In the genomic region with DNA sequence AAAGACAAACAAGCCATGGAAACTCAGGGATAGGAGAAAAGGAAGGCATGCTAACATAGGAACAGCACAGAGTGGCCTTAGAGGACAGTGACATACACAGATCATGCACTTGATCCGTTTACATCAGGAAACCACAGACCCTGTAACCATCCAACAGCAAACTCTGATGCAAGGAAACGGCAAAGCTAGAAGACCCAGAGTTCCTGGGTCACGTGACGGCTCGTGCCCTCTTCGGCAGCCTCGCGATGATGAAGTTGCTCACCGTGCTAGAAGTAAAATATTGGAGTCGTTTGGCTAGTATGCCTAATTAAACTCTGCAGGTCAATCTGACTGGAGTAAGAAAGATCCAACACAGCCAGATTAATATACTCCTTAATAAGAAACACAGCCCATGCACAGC, we compare ENCODE assay signal across 16 mouse cellular contexts. TPM values are rescaled to one million over a fixed set of nuclear protein-coding genes. Genes with fewer than 3 reads are reported as not detected.
A peak's percentile ranks its signal among the peaks of the same experiment; 100 is the strongest.
DNase-seq lines count a peak whose midpoint lies in the region; ATAC-seq lines count a peak whose summit lies in the region.
"Had no signal": no experiment of that assay in that cellular context is flagged by ENCODE, and none has a peak within 500 bp of the region (broad histone marks: within the 10 kb centered on the region; RNA-seq: fewer than 3 reads in every experiment).

No protein-coding gene starts in this region.

- H3K4me1 ChIP-seq in hindbrain, embryonic 16.5 days (ENCODE audit: control insufficient read depth, insufficient read depth, low read depth, low read length) = no peaks in the 10 kb centered on the region; the same call in 1 of the 2 replicates
- 0 out of 2 replicates have a peak, but pooled peaks cover 5% of the 10 kb centered on the region for H3K4me1 ChIP-seq in hindbrain, embryonic 10.5 days (replicated peaks)
- H3K4me1 ChIP-seq in heart, embryonic 11.5 days (ENCODE audit: control insufficient read depth, insufficient read depth, low read length) = peaks cover 2% of the 10 kb centered on the region; the same call in 1 of the 2 replicates

- H3K9ac ChIP-seq in hindbrain, embryonic 16.5 days (ENCODE audit: low read depth, low read length) = no peak overlapping the region
- no peak overlapping the region for H3K9ac ChIP-seq in heart, embryonic 11.5 days (ENCODE audit: low read depth, low read length)
- H3K9ac ChIP-seq: embryonic facial prominence, embryonic 15.5 days; kidney, embryonic 15.5 days; limb, embryonic 13.5 days; stomach, embryonic 15.5 days had no signal

- H3K9me3 ChIP-seq in hindbrain, embryonic 16.5 days (ENCODE audit: control insufficient read depth, low read length) = no peaks in the 10 kb centered on the region
- H3K9me3 ChIP-seq in hindbrain, embryonic 10.5 days = no peaks in the 10 kb centered on the region
- no peaks in the 10 kb centered on the region for H3K9me3 ChIP-seq in heart, embryonic 11.5 days (replicated peaks; ENCODE audit: control insufficient read depth, low read length)
- H3K9me3 ChIP-seq: embryonic facial prominence, embryonic 15.5 days; kidney, embryonic 15.5 days; limb, embryonic 13.5 days; stomach, embryonic 15.5 days had no signal

- no peak overlapping the region for H3K27ac ChIP-seq in hindbrain, embryonic 16.5 days (ENCODE audit: low read depth, low read length)
- H3K27ac ChIP-seq in hindbrain, embryonic 10.5 days = no peak overlapping the region
- H3K27ac ChIP-seq in heart, embryonic 11.5 days (ENCODE audit: low read depth, low read length) = no peak overlapping the region
- H3K27ac ChIP-seq: embryonic facial prominence, embryonic 15.5 days; kidney, embryonic 15.5 days; limb, embryonic 13.5 days; stomach, embryonic 15.5 days had no signal

- no peaks in the 10 kb centered on the region for H3K36me3 ChIP-seq in hindbrain, embryonic 16.5 days (ENCODE audit: control insufficient read depth, insufficient read depth, low read length)
- H3K36me3 ChIP-seq in hindbrain, embryonic 10.5 days = peaks cover 29% of the 10 kb centered on the region
- no peaks in the 10 kb centered on the region for H3K36me3 ChIP-seq in heart, embryonic 11.5 days (ENCODE audit: control insufficient read depth, insufficient read depth, low read length)
- H3K36me3 ChIP-seq: embryonic facial prominence, embryonic 15.5 days; limb, embryonic 13.5 days; stomach, embryonic 15.5 days had no signal

- no peak overlapping the region for H3K4me3 ChIP-seq in hindbrain, embryonic 16.5 days (ENCODE audit: low read length)
- no peak overlapping the region for H3K4me3 ChIP-seq in hindbrain, embryonic 10.5 days
- no peak overlapping the region for H3K4me3 ChIP-seq in heart, embryonic 11.5 days (ENCODE audit: low read depth, low read length)
- H3K4me3 ChIP-seq: embryonic facial prominence, embryonic 15.5 days; kidney, embryonic 15.5 days; limb, embryonic 13.5 days; myocyte; stomach, embryonic 15.5 days had no signal

- ATAC-seq in hindbrain, embryonic 16.5 days = peak; percentile 37; the same call in 1 of the 2 replicates
- ATAC-seq in common myeloid progenitor, adult 5-6 weeks (replicated peaks; ENCODE audit: low read depth, poor library complexity, severe bottlenecking) = peak; percentile 92
- peak; percentile 30 to 56; a peak in 1 of 4 replicates for ATAC-seq in hematopoietic stem cell, adult 5-6 weeks (replicated peaks in 1 of 2; ENCODE audit: insufficient read depth in 1 of 2, low FRiP score in 2 of 2, low TSS enrichment in 1 of 2, low read depth in 1 of 2, poor library complexity in 2 of 2, severe bottlenecking in 2 of 2)
- no peak for ATAC-seq in heart, embryonic 11.5 days (replicated peaks; ENCODE audit: insufficient number of reproducible peaks, low FRiP score, low TSS enrichment)

- WGBS in hindbrain, embryonic 16.5 days = 65% methylated on average over 10 of the region's 10 CpGs
- WGBS in hindbrain, embryonic 10.5 days = 93% methylated on average over 10 of the region's 10 CpGs
- 90% methylated on average over 10 of the region's 10 CpGs for WGBS in heart, embryonic 11.5 days (ENCODE audit: insufficient replicate concordance)

- peak overlapping the region; percentile 2; the same call in 1 of the 2 replicates for H3K4me2 ChIP-seq in hindbrain, embryonic 16.5 days (ENCODE audit: low read length)
- no peak overlapping the region for H3K4me2 ChIP-seq in heart, embryonic 11.5 days
- H3K4me2 ChIP-seq: embryonic facial prominence, embryonic 15.5 days; kidney, embryonic 15.5 days; stomach, embryonic 15.5 days had no signal

- intact Hi-C loops in left cerebral cortex, postnatal 25 days (cut with DNase I) = no loop called here

- no peaks in the 10 kb centered on the region for H3K27me3 ChIP-seq in hindbrain, embryonic 16.5 days (replicated peaks; ENCODE audit: control insufficient read depth, insufficient read depth, low read length)
- H3K27me3 ChIP-seq in hindbrain, embryonic 10.5 days (ENCODE audit: insufficient read depth, poor library complexity, severe bottlenecking) = no peaks in the 10 kb centered on the region
- no peaks in the 10 kb centered on the region for H3K27me3 ChIP-seq in heart, embryonic 11.5 days (ENCODE audit: control insufficient read depth, insufficient read depth, low read length)
- H3K27me3 ChIP-seq: CH12.LX; embryonic facial prominence, embryonic 15.5 days; kidney, embryonic 15.5 days; limb, embryonic 13.5 days; stomach, embryonic 15.5 days had no signal

- DNase-seq in hindbrain, embryonic 10.5 days (ENCODE audit: low spot score) = no peak
- DNase-seq in thymus, postnatal 0 days (ENCODE audit: low spot score) = peak; percentile 37
- DNase-seq in left cerebral cortex, postnatal 25 days (ENCODE audit: low spot score in 2 of 2) = no peak
- DNase-seq in adrenal gland, postnatal 4 days (ENCODE audit: low spot score in 2 of 2) = no peak
- DNase-seq: cerebellum, postnatal 10 days; gastrocnemius, postnatal 14 days had no signal

RNA-seq across cellular contexts. Expression of a gene that starts 25.3 kb away (rescaled TPM):
- 2.9 and 4.3 TPM in 2 replicates for polyA plus RNA-seq in hindbrain, embryonic 16.5 days (2015; fragmentation: Nextera tagmentation; extraction: Ambion mirVana)
- polyA plus RNA-seq in hindbrain, embryonic 10.5 days (2016; fragmentation: Nextera tagmentation; extraction: Ambion mirVana) = 14.4 and 18.8 TPM in 2 replicates
- 21.9 and 34.1 TPM in 2 replicates for total RNA-seq in common myeloid progenitor, adult 5-6 weeks (2017)
- total RNA-seq in hematopoietic stem cell, adult 5-6 weeks (2017) = 35.3 and 44.7 TPM in 2 replicates
- 7.7 and 7.8 TPM in 2 replicates for polyA plus RNA-seq in thymus, postnatal 0 days (2015; fragmentation: Nextera tagmentation; extraction: Ambion mirVana)
- total RNA-seq in left cerebral cortex, postnatal 25 days (2021) = 1 to 10 TPM; 3.2 to 4.3 TPM
- 10 to 100 TPM; 17.9 to 19.3 TPM for total RNA-seq in adrenal gland, postnatal 4 days (2021)
- 6.3 and 6.5 TPM in 2 replicates for polyA plus RNA-seq in heart, embryonic 11.5 days (2014; fragmentation: Nextera tagmentation; extraction: Ambion mirVana)
